In the genomic region with DNA sequence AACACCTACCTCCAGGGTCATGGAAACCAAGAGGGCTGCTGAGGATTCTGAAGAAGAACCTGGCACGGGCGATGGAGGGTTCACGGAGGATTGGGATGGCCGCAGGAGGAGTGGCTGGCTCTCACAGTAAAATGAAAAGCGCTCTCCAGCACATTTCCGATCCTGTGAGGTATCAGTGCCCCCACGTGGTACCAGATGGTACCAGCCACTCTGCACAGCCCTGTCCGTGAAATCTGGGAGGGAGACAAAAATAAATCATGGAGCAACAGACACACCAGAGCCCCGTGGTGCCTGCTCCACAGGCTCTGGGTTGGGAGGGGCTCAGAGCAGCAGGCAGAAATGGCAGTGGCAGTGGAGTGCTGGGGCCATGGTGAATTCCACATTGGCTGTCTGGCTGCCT, we compare ENCODE assay signal across 8 mouse cellular contexts. TPM values are rescaled to one million over a fixed set of nuclear protein-coding genes. Genes with fewer than 3 reads are reported as not detected.
DNase-seq lines count a peak whose midpoint lies in the region; ATAC-seq and TF ChIP-seq lines count a peak whose summit lies in the region.

No protein-coding gene starts in this region.

- H3K9ac ChIP-seq in embryonic facial prominence, embryonic 15.5 days = no peak overlapping the region
- no peak overlapping the region for H3K9ac ChIP-seq in hindbrain, embryonic 14.5 days
- no peak overlapping the region for H3K9ac ChIP-seq in limb, embryonic 14.5 days (ENCODE audit: low read depth, low read length, severe bottlenecking)

- WGBS in embryonic facial prominence, embryonic 15.5 days = 25% methylated on average over 9 of the region's 9 CpGs
- 25% methylated on average over 9 of the region's 9 CpGs for WGBS in hindbrain, embryonic 14.5 days
- WGBS in limb, embryonic 14.5 days = 21% methylated on average over 9 of the region's 9 CpGs

- DNase-seq in 3T3-L1 (ENCODE audit: low read depth, low spot score) (peak; percentile 22), NIH3T3 (ENCODE audit: low read depth) (peak; percentile 51)
- no peak for DNase-seq in hindbrain, embryonic 14.5 days (ENCODE audit: low spot score)
- DNase-seq in limb, embryonic 14.5 days (ENCODE audit: low spot score) = no peak
- peak; percentile 59 for DNase-seq in right cerebral cortex, postnatal 25 days
- no peak for DNase-seq in thymus, postnatal 10 days (ENCODE audit: low spot score in 2 of 2)
- no peak for DNase-seq in spleen, postnatal 36 days (ENCODE audit: low spot score in 2 of 2)

- no peaks in the 10 kb centered on the region for H3K36me3 ChIP-seq in embryonic facial prominence, embryonic 15.5 days
- no peaks in the 10 kb centered on the region for H3K36me3 ChIP-seq in hindbrain, embryonic 14.5 days (replicated peaks; ENCODE audit: control insufficient read depth, insufficient read depth)
- H3K36me3 ChIP-seq in limb, embryonic 14.5 days (ENCODE audit: control insufficient read depth, insufficient read depth, low read length) = no peaks in the 10 kb centered on the region

- 0 out of 2 replicates have a peak, but pooled peaks have one; percentile 45 for ATAC-seq in embryonic facial prominence, embryonic 15.5 days (ENCODE audit: insufficient number of reproducible peaks, low FRiP score, low TSS enrichment, low read depth)
- peak; percentile 80 for ATAC-seq in hindbrain, embryonic 14.5 days (ENCODE audit: low FRiP score)
- peak; percentile 57; the same call in 1 of the 2 replicates for ATAC-seq in limb, embryonic 14.5 days (ENCODE audit: low FRiP score, low read depth)

- no peak overlapping the region for H3K4me2 ChIP-seq in embryonic facial prominence, embryonic 15.5 days (replicated peaks)
- no peak overlapping the region for H3K4me2 ChIP-seq in hindbrain, embryonic 14.5 days (replicated peaks)
- no peak overlapping the region for H3K4me2 ChIP-seq in limb, embryonic 14.5 days (replicated peaks; ENCODE audit: low read depth, low read length, severe bottlenecking)

- no peak for TF ChIP-seq POLR2A in limb, embryonic 14.5 days (IDR thresholded peaks at IDR 0.05; ENCODE audit: borderline replicate concordance, extremely low read depth, insufficient read depth, insufficient read length)

- H3K4me1 ChIP-seq in embryonic facial prominence, embryonic 15.5 days = peaks cover 7% of the 10 kb centered on the region; the same call in 1 of the 2 replicates
- no peaks in the 10 kb centered on the region for H3K4me1 ChIP-seq in hindbrain, embryonic 14.5 days (replicated peaks; ENCODE audit: control insufficient read depth, insufficient read depth, low read length)
- no peaks in the 10 kb centered on the region for H3K4me1 ChIP-seq in limb, embryonic 14.5 days (ENCODE audit: control insufficient read depth, insufficient read depth, low read length)

- peaks cover 24% of the 10 kb centered on the region for H3K27me3 ChIP-seq in embryonic facial prominence, embryonic 15.5 days
- H3K27me3 ChIP-seq in hindbrain, embryonic 14.5 days (ENCODE audit: control insufficient read depth, insufficient read depth, low read length) = no peaks in the 10 kb centered on the region
- no peaks in the 10 kb centered on the region for H3K27me3 ChIP-seq in limb, embryonic 14.5 days (ENCODE audit: control insufficient read depth, insufficient read depth, low read length)

- H3K27ac ChIP-seq in embryonic facial prominence, embryonic 15.5 days (replicated peaks) = no peak overlapping the region
- H3K27ac ChIP-seq in hindbrain, embryonic 14.5 days = no peak overlapping the region
- H3K27ac ChIP-seq in limb, embryonic 14.5 days (replicated peaks; ENCODE audit: low read depth, low read length) = no peak overlapping the region

- no peak overlapping the region for H3K4me3 ChIP-seq in embryonic facial prominence, embryonic 15.5 days (replicated peaks)
- H3K4me3 ChIP-seq in hindbrain, embryonic 14.5 days (replicated peaks; ENCODE audit: low read length) = no peak overlapping the region
- H3K4me3 ChIP-seq in limb, embryonic 14.5 days (replicated peaks; ENCODE audit: low read length) = no peak overlapping the region

- H3K9me3 ChIP-seq in embryonic facial prominence, embryonic 15.5 days (replicated peaks) = no peaks in the 10 kb centered on the region
- no peaks in the 10 kb centered on the region for H3K9me3 ChIP-seq in hindbrain, embryonic 14.5 days (ENCODE audit: control insufficient read depth, low read length)
- H3K9me3 ChIP-seq in limb, embryonic 14.5 days (ENCODE audit: control insufficient read depth, low read length) = no peaks in the 10 kb centered on the region

RNA-seq across cellular contexts. Expression of gene Kcna5, which starts 18.6 kb away (rescaled TPM):
- 7.7 and 8.6 TPM in 2 replicates for polyA plus RNA-seq in embryonic facial prominence, embryonic 15.5 days (2015; fragmentation: Nextera tagmentation; extraction: Ambion mirVana)
- 2.9 and 3.3 TPM in 2 replicates for polyA plus RNA-seq in hindbrain, embryonic 14.5 days (2014; fragmentation: Nextera tagmentation; extraction: Ambion mirVana)
- 3.1 and 3.2 TPM in 2 replicates for polyA plus RNA-seq in limb, embryonic 14.5 days (2012; rRNA removed)
- polyA plus RNA-seq in limb, embryonic 14.5 days (2014; fragmentation: Nextera tagmentation; extraction: Ambion mirVana) = 4.0 and 5.0 TPM in 2 replicates

Comparison
In these comparisons a context has a peak if more than half of its experiments do, and no peak if none do; other contexts are left out.
1. DNase-seq: peak in 3T3-L1 (single experiment), NIH3T3 (single experiment) and right cerebral cortex, postnatal 25 days (single experiment); none in hindbrain, embryonic 14.5 days (single experiment), limb, embryonic 14.5 days (single experiment), thymus, postnatal 10 days (0 of 2) and spleen, postnatal 36 days (0 of 2).
2. Peak in every context shown above with its lines, with median percentiles within 50 percentile points of each other: ATAC-seq.